Mouse (Mus musculus): ENCODE results near the gene Gal3st1.
"Not testable (repeated sequence)": the region's sequence is repeated elsewhere in the genome, so short reads cannot be mapped to it uniquely, and the experiment has no call there.

The Gal3st1 gene

GRCm38 (mm10) chr11:3983291-3983862, at the start of gene Gal3st1:
Gene Gal3st1, plus strand, starts transcription at chr11:3983636.
- DNase-seq (ENCODE audit: low read depth, low spot score) = no peak

- DNase-seq (ENCODE audit: low read depth, low spot score) = no peak
These were observed 49.6 kb upstream of the Gal3st1 start for GRCm38 (mm10) chr11:3933756-3934285.

DNA sequence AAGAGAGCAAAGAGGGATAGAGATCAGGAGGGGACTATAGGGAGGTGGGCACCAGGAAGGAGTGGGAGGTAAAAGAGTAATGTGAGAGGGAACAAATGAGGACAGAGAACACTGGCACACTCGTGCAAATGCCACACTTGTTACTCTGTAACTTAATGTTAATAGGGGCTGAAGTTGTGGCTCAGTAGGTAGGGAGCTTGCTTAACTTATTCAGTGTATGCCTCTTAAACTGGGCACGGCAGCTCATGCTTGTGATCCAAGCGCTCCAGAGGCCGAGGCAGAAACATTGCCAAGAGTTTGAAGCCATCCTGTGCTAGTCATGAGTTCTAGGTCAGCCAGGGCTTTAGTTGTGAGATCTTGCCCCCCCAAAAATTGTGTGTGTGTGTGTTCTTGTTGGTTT, 48.3 kb upstream of the Gal3st1 start:
- DNase-seq (ENCODE audit: low read depth, low spot score) = no peak

GRCm38 (mm10) chr11:3936318-3936717, 47.1 kb upstream of the Gal3st1 start:
- no peak for DNase-seq (ENCODE audit: low read depth, low spot score)

DNA sequence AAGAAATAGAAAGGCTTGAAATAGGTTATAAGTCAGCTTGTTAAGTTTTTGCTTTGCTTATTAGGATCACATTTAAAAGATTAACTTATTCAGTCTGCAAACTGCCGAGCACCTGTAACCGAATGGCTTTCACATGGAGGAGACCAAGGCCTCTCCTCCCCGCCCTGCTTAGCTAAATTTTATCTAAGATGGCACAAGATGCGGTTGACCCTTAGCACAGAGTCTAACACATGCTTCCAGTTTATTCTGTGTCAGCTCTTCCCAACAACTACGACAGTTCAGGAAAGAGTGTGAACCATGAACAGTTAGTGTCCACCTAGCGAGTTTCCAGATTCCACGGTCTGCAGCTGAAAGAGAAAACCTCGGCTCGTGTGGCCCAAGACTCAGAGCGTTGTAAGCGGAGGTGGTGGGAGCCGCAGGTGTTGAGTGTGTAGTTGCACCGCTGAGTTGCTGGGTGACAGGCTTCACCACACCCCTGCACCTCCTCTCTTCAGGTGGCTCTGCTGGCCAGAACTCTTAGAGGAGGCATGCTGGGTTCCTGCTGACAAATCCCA, 46.0 kb upstream of the Gal3st1 start:
- no peak for DNase-seq (ENCODE audit: low read depth, low spot score)

- peak; percentile 66 for DNase-seq (ENCODE audit: low read depth, low spot score)
These were observed 42.1 kb upstream of the Gal3st1 start for GRCm38 (mm10) chr11:3941371-3941770.

GRCm38 (mm10) chr11:3946386-3946785, 37.0 kb upstream of the Gal3st1 start:
- DNase-seq (ENCODE audit: low read depth, low spot score) = no peak

DNA sequence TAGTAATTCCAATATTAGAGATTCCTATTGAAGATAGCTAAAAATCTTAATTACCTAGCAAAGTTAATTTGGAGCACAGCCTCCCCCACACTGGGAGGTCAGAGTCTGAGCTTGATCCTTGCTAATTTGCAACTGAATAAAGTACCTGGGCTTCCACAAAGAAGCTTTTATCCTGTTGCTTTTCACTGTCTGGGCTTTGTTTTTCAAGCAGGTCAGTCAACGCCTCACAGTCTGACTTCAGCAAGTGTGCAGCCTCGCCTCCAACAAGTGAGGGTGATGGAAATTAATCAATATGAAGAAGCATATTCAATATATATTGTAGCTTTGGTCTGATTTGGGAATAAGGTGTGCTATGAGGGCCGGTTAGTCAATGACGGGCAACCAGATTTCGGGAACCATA, 28.6 kb upstream of the Gal3st1 start:
- DNase-seq (ENCODE audit: low read depth, low spot score) = not testable (repeated sequence)

DNA sequence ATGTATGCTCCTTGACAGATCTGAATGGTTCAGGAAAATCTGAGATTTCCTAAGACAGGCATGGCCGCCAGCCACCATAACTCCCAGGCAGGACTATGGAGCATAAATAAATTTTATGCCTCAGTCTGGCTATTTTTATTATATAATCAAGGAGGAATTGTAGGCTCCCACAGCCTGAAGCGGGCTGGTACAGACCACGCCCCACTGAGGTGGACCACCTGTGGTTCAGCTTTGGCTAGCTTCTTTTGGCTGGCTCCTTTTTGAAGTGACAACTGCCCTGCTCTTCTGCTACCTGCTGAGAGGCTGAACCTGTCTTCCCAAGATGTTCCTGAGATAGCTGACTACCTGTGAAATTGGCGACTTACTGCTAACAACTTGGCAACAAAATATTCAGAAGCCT, 28.1 kb upstream of the Gal3st1 start:
- DNase-seq (ENCODE audit: low read depth, low spot score) = not testable (repeated sequence)

DNA sequence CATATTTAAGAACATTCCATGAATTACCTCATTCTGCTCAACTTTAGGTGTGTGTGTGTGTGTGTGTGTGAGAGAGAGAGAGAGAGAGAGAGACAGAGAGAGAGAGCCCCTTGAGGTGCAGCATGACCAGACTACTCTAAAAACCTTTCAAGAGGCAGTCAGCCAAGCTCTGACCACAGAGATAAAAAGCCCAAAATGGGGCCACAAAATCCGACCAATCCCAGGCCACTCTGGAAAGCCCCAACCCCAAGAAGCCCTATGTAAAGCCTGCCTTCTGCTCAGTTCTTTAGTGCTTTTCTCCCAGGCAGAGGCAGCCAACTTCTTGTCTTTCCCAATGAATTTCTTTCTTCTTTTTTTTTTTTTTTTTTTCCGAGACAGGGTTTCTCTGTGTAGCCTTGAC, 22.5 kb upstream of the Gal3st1 start:
- DNase-seq (ENCODE audit: low read depth, low spot score) = no peak

DNA sequence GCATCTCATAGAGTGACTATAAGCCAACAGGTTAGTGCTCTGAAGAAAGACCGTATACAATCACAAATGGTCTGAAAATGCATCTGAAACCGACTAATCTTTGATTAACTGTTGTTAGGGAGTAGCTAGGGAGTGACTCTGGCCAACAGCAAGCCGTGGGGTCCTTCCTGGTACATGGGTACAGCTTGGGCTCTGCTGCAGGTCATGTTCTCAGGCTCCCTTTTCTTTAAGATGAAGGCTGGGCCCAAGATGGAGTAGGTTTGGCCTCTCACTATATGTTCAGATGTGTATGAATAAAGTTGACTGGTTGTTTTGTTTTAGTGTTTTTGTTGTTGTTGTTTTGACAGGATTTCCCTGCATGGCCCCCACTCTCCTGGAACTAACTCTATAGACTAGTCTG, 21.7 kb upstream of the Gal3st1 start:
- no peak for DNase-seq (ENCODE audit: low read depth, low spot score)

GRCm38 (mm10) chr11:3963155-3963554, 20.3 kb upstream of the Gal3st1 start:
- no peak for DNase-seq (ENCODE audit: low read depth, low spot score)

DNA sequence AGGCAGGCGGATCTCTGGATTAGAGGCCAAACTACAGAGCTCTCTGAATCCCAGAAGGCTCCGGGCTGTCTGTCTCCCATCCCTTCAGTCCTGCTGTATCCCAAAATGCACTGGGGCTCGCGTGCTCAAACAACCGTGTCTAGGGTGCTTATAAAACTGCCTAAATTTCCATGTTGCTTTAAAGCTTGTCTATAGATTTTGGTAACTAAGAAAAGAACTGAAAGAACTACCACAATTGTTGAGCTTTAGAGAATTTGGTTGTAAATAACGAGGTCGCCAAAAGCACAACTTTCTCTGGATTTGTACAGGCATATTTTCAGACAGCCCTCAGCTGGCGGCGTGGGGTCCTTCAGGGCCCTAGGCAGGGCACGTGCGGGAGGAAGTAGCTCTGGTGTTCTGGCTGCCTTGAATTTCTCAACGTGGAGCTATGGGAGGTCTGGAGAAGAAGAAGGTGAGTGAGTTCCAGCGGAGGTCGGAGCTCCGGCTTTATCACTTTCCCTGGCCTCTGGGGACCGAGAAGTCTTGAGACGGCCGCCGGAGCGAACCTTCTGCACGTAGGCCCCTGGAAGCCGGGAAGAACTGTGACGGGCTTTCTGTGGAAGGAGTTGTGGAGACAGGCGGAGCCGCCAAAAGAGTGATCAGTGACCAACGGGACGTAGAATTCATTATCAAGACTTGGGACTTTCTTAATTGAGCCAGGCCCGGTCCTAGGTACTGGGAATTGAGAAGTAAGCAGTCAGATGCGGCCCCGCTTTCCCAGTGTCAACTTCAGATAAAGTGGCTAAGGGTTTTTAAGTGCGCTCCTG, 19.6 kb upstream of the Gal3st1 start, which contains the start of gene Pes1:
Gene Pes1, plus strand, starts transcription at position 366 of the 806 bp plus-strand sequence.
- DNase-seq (ENCODE audit: low read depth, low spot score) = peak; percentile 87

- peak; percentile 41 for DNase-seq (ENCODE audit: low read depth, low spot score)
These were observed 18.8 kb upstream of the Gal3st1 start for GRCm38 (mm10) chr11:3964416-3965172.

- no peak for DNase-seq (ENCODE audit: low read depth, low spot score)
These were observed 13.6 kb upstream of the Gal3st1 start for GRCm38 (mm10) chr11:3969837-3970236.

GRCm38 (mm10) chr11:3970361-3970760, 13.1 kb upstream of the Gal3st1 start:
- no peak for DNase-seq (ENCODE audit: low read depth, low spot score)

GRCm38 (mm10) chr11:3973081-3973480, 10.4 kb upstream of the Gal3st1 start:
- no peak for DNase-seq (ENCODE audit: low read depth, low spot score)

DNA sequence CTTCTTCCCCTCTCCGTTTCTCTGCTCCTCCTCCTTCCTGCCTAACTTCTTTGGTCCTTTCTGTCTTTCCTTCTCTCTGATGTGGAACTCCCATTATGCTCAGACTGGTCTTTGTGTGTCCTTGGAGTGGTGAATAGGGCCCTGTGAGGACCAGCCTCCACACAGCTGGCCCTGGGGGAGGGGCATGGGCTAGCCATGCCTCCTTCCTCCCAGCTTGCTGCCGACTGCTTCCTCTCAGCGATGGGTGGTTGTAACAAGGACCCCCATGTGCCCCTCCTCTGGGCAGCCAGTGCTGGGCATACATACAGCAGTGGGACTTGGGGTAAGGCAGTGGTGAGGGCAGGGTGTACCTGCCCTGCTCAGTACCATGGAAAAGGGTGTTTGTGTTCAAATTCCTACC, 9.1 kb upstream of the Gal3st1 start:
- DNase-seq (ENCODE audit: low read depth, low spot score) = no peak

GRCm38 (mm10) chr11:3976678-3977077, 6.8 kb upstream of the Gal3st1 start, which contains the start of gene 4930556J24Rik:
Gene 4930556J24Rik, minus strand, starts transcription at chr11:3976778.
- DNase-seq (ENCODE audit: low read depth, low spot score) = no peak

GRCm38 (mm10) chr11:3978421-3978820, 5.0 kb upstream of the Gal3st1 start:
- no peak for DNase-seq (ENCODE audit: low read depth, low spot score)

DNA sequence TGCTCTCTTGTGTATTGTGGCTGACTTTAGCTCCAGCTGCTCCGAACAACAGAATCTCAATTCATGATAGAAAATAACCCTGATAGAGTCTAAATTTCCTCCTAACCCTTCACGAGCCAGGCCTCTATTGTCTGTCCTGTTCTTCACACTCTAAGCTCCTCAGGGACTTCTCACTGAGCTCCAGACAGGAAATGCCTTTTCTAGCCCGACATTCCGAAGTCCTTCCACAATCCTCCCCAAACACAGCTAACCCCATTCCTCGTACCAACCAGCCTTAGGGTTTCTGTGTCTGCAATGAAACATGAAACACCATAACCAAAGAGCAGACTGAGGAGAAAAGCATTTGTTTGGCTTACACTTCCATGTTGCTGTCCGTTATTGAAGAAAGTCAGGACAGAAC, 1.9 kb upstream of the Gal3st1 start:
- no peak for DNase-seq (ENCODE audit: low read depth, low spot score)
